ENCODE assay signal across 8 mouse cellular contexts in the genomic region with DNA sequence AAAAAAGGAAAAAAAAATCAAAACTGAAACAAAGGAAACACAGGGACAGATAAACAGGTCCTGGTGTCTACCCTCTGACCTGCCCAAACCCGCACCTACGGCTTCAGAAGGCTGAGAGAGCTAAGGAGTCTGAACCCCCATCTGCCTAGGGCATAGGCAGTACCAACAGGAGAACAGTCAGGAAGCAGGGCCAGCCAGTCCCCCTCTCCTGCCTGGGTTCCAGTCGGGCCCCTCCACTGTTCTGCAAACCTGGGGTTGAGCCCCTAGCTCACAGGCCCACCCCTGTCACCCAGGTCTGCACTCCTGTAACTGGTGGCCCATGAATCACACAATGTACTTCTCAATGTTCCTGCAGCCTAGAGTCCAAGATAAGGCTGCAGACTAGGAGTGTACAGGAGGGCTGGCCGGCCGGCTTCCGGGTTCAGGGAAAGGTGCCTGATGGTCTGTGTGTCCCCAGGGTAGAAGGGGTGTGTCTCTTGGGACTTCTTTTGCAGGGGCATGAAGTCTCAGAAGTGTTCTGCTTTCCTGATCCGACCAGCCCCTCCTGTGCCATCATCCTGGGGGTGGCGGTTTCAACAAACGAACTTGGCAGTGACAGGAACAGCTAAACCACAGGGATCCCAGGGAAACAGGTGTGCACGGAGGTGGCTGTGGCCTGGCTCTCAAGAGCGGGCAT. TPM values are rescaled to one million over a fixed set of nuclear protein-coding genes. Genes with fewer than 3 reads are reported as not detected.
DNase-seq lines count a peak whose midpoint lies in the region; ATAC-seq and TF ChIP-seq lines count a peak whose summit lies in the region.
"Had no signal": no experiment of that assay in that cellular context is flagged by ENCODE, and none has a peak within 500 bp of the region (broad histone marks: within the 10 kb centered on the region; RNA-seq: fewer than 3 reads in every experiment).

No protein-coding gene starts in this region.

- no peak for TF ChIP-seq CTCF in lung, embryonic 14.5 days (IDR thresholded peaks at IDR 0.05; ENCODE audit: low read depth)

- WGBS in lung, embryonic 14.5 days, result 56% methylated on average over 11 of the region's 11 CpGs
- WGBS in forebrain, embryonic 13.5 days, result 77% methylated on average over 11 of the region's 11 CpGs

- no peaks in the 10 kb centered on the region for H3K4me1 ChIP-seq in lung, embryonic 14.5 days (ENCODE audit: insufficient read depth)
- peaks cover 7% of the 10 kb centered on the region for H3K4me1 ChIP-seq in forebrain, embryonic 13.5 days

- ATAC-seq in lung, embryonic 14.5 days (ENCODE audit: insufficient read depth), result no peak
- ATAC-seq in forebrain, embryonic 13.5 days, result no peak

- no peak overlapping the region for H3K4me3 ChIP-seq in lung, embryonic 14.5 days (ENCODE audit: low read depth, low read length)
- H3K4me3 ChIP-seq in forebrain, embryonic 13.5 days, result no peak overlapping the region
- H3K4me3 ChIP-seq: limb, embryonic 12.5 days had no signal

- H3K27ac ChIP-seq in lung, embryonic 14.5 days (ENCODE audit: low read depth), result no peak overlapping the region
- no peak overlapping the region for H3K27ac ChIP-seq in forebrain, embryonic 13.5 days
- H3K27ac ChIP-seq: limb, embryonic 12.5 days had no signal

- intact Hi-C loops in gastrocnemius, postnatal 14 days (cut with DNase I; ENCODE audit: low total_unique reads), result no loop called here

- no peaks in the 10 kb centered on the region for H3K9me3 ChIP-seq in lung, embryonic 14.5 days (ENCODE audit: low read depth, low read length)
- no peaks in the 10 kb centered on the region for H3K9me3 ChIP-seq in forebrain, embryonic 13.5 days (replicated peaks)
- H3K9me3 ChIP-seq: limb, embryonic 12.5 days had no signal

- no peak for DNase-seq in lung, embryonic 14.5 days
- no peak for DNase-seq in lung, postnatal 14 days
- DNase-seq in cerebellum, adult 11-12 months, result peak; percentile 52
- DNase-seq in gastrocnemius, postnatal 14 days, result peak; percentile 2
- peak; percentile 61 for DNase-seq in splenic B cell, adult 2 months (ENCODE audit: low read depth, low spot score)
- no peak for DNase-seq in layer of hippocampus, adult 11-12 months (ENCODE audit: low spot score)

- H3K4me2 ChIP-seq in lung, embryonic 14.5 days, result 0 out of 2 replicates have a peak overlapping the region, but pooled peaks have one; percentile 12
- H3K4me2 ChIP-seq in forebrain, embryonic 13.5 days, result no peak overlapping the region
- H3K4me2 ChIP-seq: limb, embryonic 12.5 days had no signal

- H3K9ac ChIP-seq in lung, embryonic 14.5 days, result no peak overlapping the region
- H3K9ac ChIP-seq in forebrain, embryonic 13.5 days, result no peak overlapping the region
- H3K9ac ChIP-seq: limb, embryonic 12.5 days had no signal

- peaks cover 27% of the 10 kb centered on the region for H3K27me3 ChIP-seq in lung, embryonic 14.5 days (ENCODE audit: insufficient read depth, low read length)
- no peaks in the 10 kb centered on the region for H3K27me3 ChIP-seq in splenic B cell, adult 2 months (ENCODE audit: control insufficient read depth, insufficient read depth, low read length, poor library complexity, severe bottlenecking)
- peaks cover 27% of the 10 kb centered on the region for H3K27me3 ChIP-seq in forebrain, embryonic 13.5 days

- H3K36me3 ChIP-seq in lung, embryonic 14.5 days (ENCODE audit: insufficient read depth), result no peaks in the 10 kb centered on the region
- H3K36me3 ChIP-seq in splenic B cell, adult 2 months (ENCODE audit: control insufficient read depth, insufficient read depth, low read length, poor library complexity, severe bottlenecking), result no peaks in the 10 kb centered on the region
- H3K36me3 ChIP-seq in forebrain, embryonic 13.5 days (ENCODE audit: poor library complexity, severe bottlenecking), result no peaks in the 10 kb centered on the region
- H3K36me3 ChIP-seq: limb, embryonic 12.5 days had no signal

RNA-seq across cellular contexts. Expression of a gene that starts 4.6 kb away (rescaled TPM):
- 2.6 and 3.3 TPM in 2 replicates for polyA plus RNA-seq in lung, embryonic 14.5 days (2014; fragmentation: Nextera tagmentation; extraction: Ambion mirVana)
- under 1 TPM; 0.27 to 0.66 TPM for total RNA-seq in gastrocnemius, postnatal 14 days (2021)
- 1.8 TPM in 2 replicates for polyA plus RNA-seq in forebrain, embryonic 13.5 days (2015; fragmentation: Nextera tagmentation; extraction: Ambion mirVana)

RNA-seq across cellular contexts. Expression of a gene that starts 52.6 kb away (rescaled TPM):
- 3.2 and 3.5 TPM in 2 replicates for polyA plus RNA-seq in lung, embryonic 14.5 days (2014; fragmentation: Nextera tagmentation; extraction: Ambion mirVana)
- total RNA-seq in gastrocnemius, postnatal 14 days (2021), result 1 to 10 TPM; 1.1 TPM
- 0.50 and 0.74 TPM in 2 replicates for polyA plus RNA-seq in forebrain, embryonic 13.5 days (2015; fragmentation: Nextera tagmentation; extraction: Ambion mirVana)

Comparison
In these comparisons a context has a peak if more than half of its experiments do, and no peak if none do; other contexts are left out.
1. DNase-seq: peak in cerebellum, adult 11-12 months (single experiment), gastrocnemius, postnatal 14 days (single experiment) and splenic B cell, adult 2 months (single experiment); none in lung, embryonic 14.5 days (single experiment), lung, postnatal 14 days (single experiment) and layer of hippocampus, adult 11-12 months (single experiment).